Mouse (Mus musculus): Measurements from ENCODE around the gene Gm28710. TPM values are rescaled to one million over a fixed set of nuclear protein-coding genes. Genes with fewer than 3 reads are reported as not detected.

Gene Gm28710
- polyA plus RNA-seq, 1 experiment from 2014 or later: not detected

DNA sequence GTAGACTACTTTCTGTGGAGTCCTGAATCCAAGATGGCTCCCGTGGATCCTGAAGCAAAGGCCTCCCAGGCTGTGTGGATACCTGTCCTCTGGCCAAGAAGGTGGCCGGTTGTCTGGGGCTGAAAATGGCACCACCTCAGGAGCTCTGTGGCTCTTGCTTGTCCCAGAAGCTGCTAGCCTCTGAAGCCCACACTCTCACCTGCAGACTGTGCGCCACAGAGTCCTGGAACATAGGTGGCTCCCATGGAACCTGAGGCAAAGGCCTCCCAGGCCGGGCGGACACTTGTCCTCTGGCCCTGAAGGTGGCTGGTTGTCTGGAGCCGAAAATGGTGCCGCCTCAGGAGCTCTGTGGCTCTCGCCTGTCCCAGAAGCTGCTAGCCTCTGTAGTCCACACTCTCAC, 128.2 kb downstream of the Gm28710 start:
- Histone ChIP-seq H3K9ac (replicated peaks; ENCODE audit: low read depth, low read length) (no peak overlapping the region), H3K4me1 (ENCODE audit: control insufficient read depth, insufficient read depth, low read length) (no peaks in the 10 kb centered on the region), H3K4me3 (ENCODE audit: low read depth, low read length) (no peak overlapping the region), H3K4me2 (ENCODE audit: low read depth, low read length) (no peak overlapping the region), H3K27ac (ENCODE audit: low read depth, low read length) (no peak overlapping the region), H3K9me3 (ENCODE audit: control insufficient read depth, low read length) (no peaks in the 10 kb centered on the region), H3K36me3 (ENCODE audit: control insufficient read depth, insufficient read depth, low read length) (no peaks in the 10 kb centered on the region), H3K27me3 (ENCODE audit: control insufficient read depth, insufficient read depth, low read length) (no peaks in the 10 kb centered on the region)
- WGBS: 95% methylated on average over 8 of the region's 8 CpGs
- no peak for ATAC-seq (ENCODE audit: low read depth)

DNA sequence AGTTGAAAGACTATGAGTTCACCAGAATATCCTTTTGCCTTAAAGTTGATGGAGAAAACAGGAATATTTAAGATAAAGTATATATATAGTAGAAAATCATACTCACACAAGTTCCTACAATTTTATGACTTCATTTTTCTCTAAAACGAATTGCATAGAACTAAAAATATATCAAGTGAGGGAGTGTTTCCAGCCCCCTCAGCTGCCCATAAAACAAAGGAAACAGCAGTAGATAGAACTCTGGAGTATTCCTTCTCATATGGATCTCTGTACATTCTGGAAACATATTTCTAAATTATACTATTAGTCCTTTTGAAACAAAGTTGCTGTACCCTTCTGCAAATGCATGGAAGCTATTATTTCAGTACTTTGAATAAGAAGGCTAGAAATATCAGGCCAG, 130.9 kb downstream of the Gm28710 start:
- Histone ChIP-seq H3K9me3 (ENCODE audit: control insufficient read depth, low read length) (no peaks in the 10 kb centered on the region), H3K4me3 (ENCODE audit: low read depth, low read length) (no peak overlapping the region), H3K27ac (ENCODE audit: low read depth, low read length) (no peak overlapping the region), H3K9ac (replicated peaks; ENCODE audit: low read depth, low read length) (no peak overlapping the region), H3K36me3 (ENCODE audit: control insufficient read depth, insufficient read depth, low read length) (no peaks in the 10 kb centered on the region), H3K4me2 (ENCODE audit: low read depth, low read length) (no peak overlapping the region), H3K27me3 (ENCODE audit: control insufficient read depth, insufficient read depth, low read length) (no peaks in the 10 kb centered on the region), H3K4me1 (ENCODE audit: control insufficient read depth, insufficient read depth, low read length) (no peaks in the 10 kb centered on the region)
- WGBS: 62% methylated on average over 1 of the region's 1 CpGs
- no peak for ATAC-seq (ENCODE audit: low read depth)

Other genes starting within 250 kb of the Gm28710 start
- 0.12 TPM in 1 of 2 replicates, not detected in the other for gene Hgf, start 238.3 kb upstream of the Gm28710 start, polyA plus RNA-seq (2014; fragmentation: Nextera tagmentation; extraction: Ambion mirVana)

Measured in neural tube, embryonic 14.5 days (tissue).